Mouse (Mus musculus): ENCODE results near the gene Ankrd2. TPM values are rescaled to one million over a fixed set of nuclear protein-coding genes. Genes with fewer than 3 reads are reported as not detected.

Ankrd2 gene
- polyA plus RNA-seq, 1 experiment: not detected

GRCm38 (mm10) chr19:42068441-42069240, 32.8 kb downstream of the Ankrd2 start:
- Histone ChIP-seq H3K4me1 (ENCODE audit: control insufficient read depth, insufficient read depth, low read length) (peaks cover 4% of the 10 kb centered on the region; the same call in 1 of the 2 replicates), H3K4me3 (ENCODE audit: insufficient read depth, low read length) (no peak overlapping the region), H3K27ac (ENCODE audit: insufficient read depth, low read length) (no peak overlapping the region)
- TF ChIP-seq CTCF (IDR thresholded peaks at IDR 0.05; ENCODE audit: borderline replicate concordance, insufficient read depth, low read length) (no peak), POLR2A (IDR thresholded peaks at IDR 0.05; ENCODE audit: low read depth, low read length) (no peak)

GRCm38 (mm10) chr19:42069241-42069525, 33.4 kb downstream of the Ankrd2 start:
- no peak overlapping the region for H3K27ac ChIP-seq (ENCODE audit: insufficient read depth, low read length)
- TF ChIP-seq POLR2A (IDR thresholded peaks at IDR 0.05; ENCODE audit: low read depth, low read length): no peak
- 0 out of 2 replicates have a peak, but pooled peaks have one; percentile 21 for TF ChIP-seq CTCF (IDR thresholded peaks at IDR 0.05; ENCODE audit: borderline replicate concordance, insufficient read depth, low read length)
- H3K4me1 ChIP-seq (ENCODE audit: control insufficient read depth, insufficient read depth, low read length): peaks cover 4% of the 10 kb centered on the region; the same call in 1 of the 2 replicates
- H3K4me3 ChIP-seq (ENCODE audit: insufficient read depth, low read length): no peak overlapping the region

- Histone ChIP-seq H3K27ac (ENCODE audit: insufficient read depth, low read length) (no peak overlapping the region), H3K4me3 (ENCODE audit: insufficient read depth, low read length) (no peak overlapping the region), H3K4me1 (ENCODE audit: control insufficient read depth, insufficient read depth, low read length) (peaks cover 4% of the 10 kb centered on the region; the same call in 1 of the 2 replicates)
- TF ChIP-seq POLR2A (IDR thresholded peaks at IDR 0.05; ENCODE audit: low read depth, low read length) (no peak), CTCF (IDR thresholded peaks at IDR 0.05; ENCODE audit: borderline replicate concordance, insufficient read depth, low read length) (no peak)
These were observed 35.4 kb downstream of the Ankrd2 start for GRCm38 (mm10) chr19:42071221-42071620.

- no peak for TF ChIP-seq CTCF (IDR thresholded peaks at IDR 0.05; ENCODE audit: borderline replicate concordance, insufficient read depth, low read length)
- TF ChIP-seq POLR2A (IDR thresholded peaks at IDR 0.05; ENCODE audit: low read depth, low read length): no peak
- Histone ChIP-seq H3K27ac (ENCODE audit: insufficient read depth, low read length) (no peak overlapping the region), H3K4me1 (ENCODE audit: control insufficient read depth, insufficient read depth, low read length) (peaks cover 4% of the 10 kb centered on the region; the same call in 1 of the 2 replicates), H3K4me3 (ENCODE audit: insufficient read depth, low read length) (no peak overlapping the region)
These were observed 36.2 kb downstream of the Ankrd2 start for GRCm38 (mm10) chr19:42071886-42072608.

DNA sequence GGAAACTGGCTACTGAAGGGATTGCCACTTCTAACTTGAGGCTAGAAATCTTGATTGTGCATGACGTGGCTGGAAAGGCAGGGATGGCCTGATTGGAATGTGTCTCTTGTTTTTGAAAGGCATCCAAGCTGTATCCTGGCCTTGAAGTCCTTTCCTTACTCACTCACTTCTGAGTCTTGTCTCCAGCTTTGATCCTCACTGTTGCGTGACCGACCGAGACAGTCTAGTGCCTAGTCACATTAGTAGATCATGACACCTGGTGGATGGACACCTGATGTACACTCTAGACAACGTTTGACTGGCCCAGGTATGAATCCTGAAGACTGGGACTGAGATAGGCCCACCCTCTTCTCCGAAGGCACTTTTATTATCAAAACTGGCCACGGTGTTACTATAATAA, 37.0 kb downstream of the Ankrd2 start:
- TF ChIP-seq POLR2A (IDR thresholded peaks at IDR 0.05; ENCODE audit: low read depth, low read length) (no peak), CTCF (IDR thresholded peaks at IDR 0.05; ENCODE audit: borderline replicate concordance, insufficient read depth, low read length) (no peak)
- no peak overlapping the region for H3K27ac ChIP-seq (ENCODE audit: insufficient read depth, low read length)
- peaks cover 4% of the 10 kb centered on the region; the same call in 1 of the 2 replicates for H3K4me1 ChIP-seq (ENCODE audit: control insufficient read depth, insufficient read depth, low read length)
- no peak overlapping the region for H3K4me3 ChIP-seq (ENCODE audit: insufficient read depth, low read length)

GRCm38 (mm10) chr19:42075051-42075450, 39.3 kb downstream of the Ankrd2 start:
- Histone ChIP-seq H3K4me3 (ENCODE audit: insufficient read depth, low read length) (no peak overlapping the region), H3K27ac (ENCODE audit: insufficient read depth, low read length) (no peak overlapping the region), H3K4me1 (ENCODE audit: control insufficient read depth, insufficient read depth, low read length) (peaks cover 15% of the 10 kb centered on the region; the same call in 1 of the 2 replicates)
- TF ChIP-seq CTCF (IDR thresholded peaks at IDR 0.05; ENCODE audit: borderline replicate concordance, insufficient read depth, low read length) (no peak), POLR2A (IDR thresholded peaks at IDR 0.05; ENCODE audit: low read depth, low read length) (no peak)

GRCm38 (mm10) chr19:42075992-42076391, 40.2 kb downstream of the Ankrd2 start:
- no peak for TF ChIP-seq CTCF (IDR thresholded peaks at IDR 0.05; ENCODE audit: borderline replicate concordance, insufficient read depth, low read length)
- no peak for TF ChIP-seq POLR2A (IDR thresholded peaks at IDR 0.05; ENCODE audit: low read depth, low read length)
- Histone ChIP-seq H3K4me1 (ENCODE audit: control insufficient read depth, insufficient read depth, low read length) (peaks cover 18% of the 10 kb centered on the region; the same call in 1 of the 2 replicates), H3K27ac (ENCODE audit: insufficient read depth, low read length) (no peak overlapping the region), H3K4me3 (ENCODE audit: insufficient read depth, low read length) (no peak overlapping the region)

- Histone ChIP-seq H3K4me1 (ENCODE audit: control insufficient read depth, insufficient read depth, low read length) (peaks cover 14% of the 10 kb centered on the region; the same call in 1 of the 2 replicates), H3K4me3 (ENCODE audit: insufficient read depth, low read length) (no peak overlapping the region), H3K27ac (ENCODE audit: insufficient read depth, low read length) (no peak overlapping the region)
- TF ChIP-seq CTCF (IDR thresholded peaks at IDR 0.05; ENCODE audit: borderline replicate concordance, insufficient read depth, low read length): no peak
These were observed 42.8 kb downstream of the Ankrd2 start for GRCm38 (mm10) chr19:42078566-42078965.

- H3K4me3 ChIP-seq (ENCODE audit: insufficient read depth, low read length): no peak overlapping the region
- peaks cover 14% of the 10 kb centered on the region; the same call in 1 of the 2 replicates for H3K4me1 ChIP-seq (ENCODE audit: control insufficient read depth, insufficient read depth, low read length)
- TF ChIP-seq POLR2A (IDR thresholded peaks at IDR 0.05; ENCODE audit: low read depth, low read length) (no peak), CTCF (IDR thresholded peaks at IDR 0.05; ENCODE audit: borderline replicate concordance, insufficient read depth, low read length) (no peak)
- H3K27ac ChIP-seq (ENCODE audit: insufficient read depth, low read length): no peak overlapping the region
These were observed 43.2 kb downstream of the Ankrd2 start for GRCm38 (mm10) chr19:42079006-42079405.

- Histone ChIP-seq H3K4me1 (ENCODE audit: control insufficient read depth, insufficient read depth, low read length) (peaks cover 14% of the 10 kb centered on the region; the same call in 1 of the 2 replicates), H3K27ac (ENCODE audit: insufficient read depth, low read length) (no peak overlapping the region), H3K4me3 (ENCODE audit: insufficient read depth, low read length) (no peak overlapping the region)
- TF ChIP-seq CTCF (IDR thresholded peaks at IDR 0.05; ENCODE audit: borderline replicate concordance, insufficient read depth, low read length) (no peak), POLR2A (IDR thresholded peaks at IDR 0.05; ENCODE audit: low read depth, low read length) (no peak)
These were observed 44.1 kb downstream of the Ankrd2 start for GRCm38 (mm10) chr19:42079950-42080349.

All from embryonic fibroblast, embryonic 13.5 days (primary cell).